Mouse (Mus musculus): ENCODE measurements around the gene Arhgap5. TPM values are rescaled to one million over a fixed set of nuclear protein-coding genes. Genes with fewer than 3 reads are reported as not detected.

Gene Arhgap5
- 44.0 and 44.6 TPM in 2 replicates for polyA plus RNA-seq (2016; fragmentation: Nextera tagmentation; extraction: Ambion mirVana)

DNA sequence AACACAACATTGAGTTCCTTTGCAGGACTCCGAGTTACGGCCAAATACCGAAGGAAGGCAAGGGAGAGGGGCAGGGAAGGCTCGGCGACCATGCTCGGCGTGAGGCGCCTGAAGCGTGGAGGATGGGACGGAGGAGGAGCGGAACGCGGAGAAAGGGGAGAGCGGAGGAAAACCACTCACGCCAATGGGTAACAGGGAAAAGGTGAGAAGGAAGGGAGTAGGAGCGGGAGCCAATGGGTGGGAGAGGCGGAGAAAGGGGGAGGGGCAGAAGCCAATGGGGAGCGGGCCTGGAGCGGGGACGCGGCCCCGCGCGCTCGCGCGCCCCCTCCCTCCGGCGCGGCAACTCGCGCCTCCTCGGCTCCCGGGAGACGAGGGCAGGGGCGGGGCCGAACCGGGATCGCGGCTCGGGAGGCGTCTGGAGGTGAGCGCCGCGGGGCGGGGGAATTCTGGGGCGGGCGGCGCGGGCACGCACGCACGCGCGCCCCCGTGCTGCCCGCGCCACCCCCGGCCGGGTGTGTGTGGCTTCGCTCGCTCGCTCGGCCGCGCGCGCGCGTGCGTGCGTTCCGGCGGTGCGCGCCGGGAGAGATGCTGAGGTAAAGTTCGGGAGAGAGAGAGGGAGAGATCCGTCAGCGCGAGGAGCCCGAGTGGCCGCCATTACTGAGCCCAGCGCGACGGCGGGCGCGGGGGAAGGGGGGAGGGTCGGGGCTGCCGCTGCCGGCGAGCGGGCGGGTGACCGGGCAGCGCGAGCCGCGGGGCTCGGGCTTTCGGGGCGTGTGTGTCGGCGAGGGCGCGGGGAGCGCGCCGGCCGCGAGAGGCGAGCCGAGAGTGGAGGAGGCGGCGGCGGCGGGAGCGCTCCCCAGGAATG lies at the start of gene Arhgap5:
TSS of gene Arhgap5 (plus strand) at position 517 of the 865 bp plus-strand sequence.
- Histone ChIP-seq H3K27me3 (ENCODE audit: low read depth, poor library complexity, severe bottlenecking) (no peaks in the 10 kb centered on the region), H3K36me3 (peaks cover 8% of the 10 kb centered on the region; the same call in 1 of the 2 replicates), H3K4me3 (peak within 1 kb of the TSS; percentile 99), H3K9me3 (replicated peaks) (no peaks in the 10 kb centered on the region), H3K27ac (replicated peaks) (peak within 1 kb of the TSS; percentile 100), H3K4me1 (peaks cover 29% of the 10 kb centered on the region)
- DNase-seq (ENCODE audit: low spot score) = peak; percentile 98
- WGBS = under 1% methylated on average over 115 of the region's 119 CpGs

DNA sequence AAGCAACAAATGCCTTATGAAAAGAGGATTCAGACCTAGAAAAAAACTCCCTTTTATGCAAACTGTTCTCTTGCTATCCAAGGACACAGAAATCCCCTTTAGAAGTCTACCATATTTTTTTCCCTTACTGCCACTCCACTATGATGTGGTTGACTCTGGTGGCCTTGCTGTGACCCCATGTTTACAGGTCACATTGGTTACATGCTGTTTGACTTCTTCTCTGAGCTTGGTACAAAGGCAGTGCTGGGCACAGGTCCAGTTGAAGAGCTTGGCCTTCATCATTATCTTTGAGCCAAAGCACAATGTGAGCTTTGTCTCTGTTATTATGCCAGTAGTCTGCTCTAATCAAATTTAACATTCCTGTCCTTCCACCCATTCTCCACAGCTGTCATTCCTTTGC lies 39.2 kb upstream of the Arhgap5 start:
- Histone ChIP-seq H3K4me1 (peaks cover 7% of the 10 kb centered on the region), H3K36me3 (no peaks in the 10 kb centered on the region), H3K9me3 (replicated peaks) (no peaks in the 10 kb centered on the region), H3K27me3 (ENCODE audit: low read depth, poor library complexity, severe bottlenecking) (no peaks in the 10 kb centered on the region), H3K27ac (replicated peaks) (no peak overlapping the region), H3K4me3 (no peak overlapping the region)
- no peak for DNase-seq (ENCODE audit: low spot score)

DNA sequence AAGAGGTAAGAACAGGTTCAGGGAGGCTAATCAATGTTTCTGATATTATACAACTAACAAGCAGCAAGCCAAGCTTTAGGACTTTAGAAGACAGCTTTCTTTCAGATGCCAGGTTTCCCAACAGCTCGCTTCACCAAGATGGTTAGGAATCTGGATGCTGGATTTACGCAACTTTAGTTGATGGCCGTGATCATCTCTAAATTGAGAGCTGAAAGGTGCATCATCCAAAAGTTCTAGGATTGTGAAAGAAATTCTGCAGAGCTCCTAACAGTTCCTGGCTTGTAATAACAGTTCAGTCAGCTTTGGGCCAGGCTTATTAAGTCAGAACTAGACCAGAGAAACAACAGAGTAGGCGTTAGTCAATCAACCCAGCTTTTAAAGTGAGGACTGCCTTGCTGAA lies 32.2 kb upstream of the Arhgap5 start:
- no peak overlapping the region for H3K4me3 ChIP-seq
- H3K27me3 ChIP-seq (ENCODE audit: low read depth, poor library complexity, severe bottlenecking) = no peaks in the 10 kb centered on the region
- no peak overlapping the region for H3K27ac ChIP-seq (replicated peaks)
- peaks cover 20% of the 10 kb centered on the region for H3K4me1 ChIP-seq
- no peak for DNase-seq (ENCODE audit: low spot score)
- H3K36me3 ChIP-seq = no peaks in the 10 kb centered on the region
- 80% methylated on average over 4 of the region's 4 CpGs for WGBS
- H3K9me3 ChIP-seq (replicated peaks) = no peaks in the 10 kb centered on the region

DNA sequence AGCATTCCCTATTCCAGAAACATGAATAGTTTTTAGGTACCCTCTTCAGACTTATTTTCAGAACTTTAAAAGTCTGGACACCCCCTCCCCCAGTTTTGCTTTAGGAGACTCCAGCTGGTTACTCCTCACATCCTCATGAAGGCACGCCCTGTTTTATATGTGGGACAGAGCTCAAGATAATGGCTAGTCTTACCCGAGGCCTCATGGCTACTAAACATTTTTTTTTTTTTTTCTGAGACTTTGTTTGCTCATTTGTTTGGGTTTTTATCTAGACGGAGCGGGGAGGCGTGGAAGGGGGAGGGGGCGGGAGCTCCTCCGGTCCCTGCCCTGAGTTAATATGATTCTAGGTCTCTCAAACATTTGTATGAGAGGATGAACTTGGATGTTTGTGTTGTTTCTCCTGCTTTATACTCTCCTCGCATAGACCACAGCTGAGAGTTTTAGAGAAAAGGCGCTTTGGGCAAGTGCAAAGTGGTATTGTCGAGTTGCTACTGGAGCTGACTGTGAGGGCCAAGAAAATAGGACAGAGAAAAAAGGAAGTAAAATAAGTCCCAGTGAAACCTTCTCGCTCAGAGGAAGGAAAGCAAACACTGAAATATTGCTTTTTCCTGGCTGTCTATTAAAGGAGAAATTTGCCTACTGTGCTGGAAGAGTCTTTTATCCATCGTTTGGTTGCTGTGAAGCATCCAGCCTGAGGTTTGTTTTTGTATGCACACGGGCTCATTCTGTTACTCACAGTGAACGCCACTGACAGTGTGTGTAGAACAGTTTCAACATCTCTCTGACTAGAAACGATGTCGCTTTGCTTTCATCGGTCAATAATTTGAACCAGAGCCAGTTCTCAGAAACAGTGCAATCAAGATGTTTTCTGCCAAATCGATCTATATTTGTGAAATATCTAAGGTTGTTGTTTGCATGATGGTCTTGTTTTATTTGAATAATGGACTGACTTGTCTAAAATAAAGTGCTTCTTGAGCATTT lies 29.5 kb upstream of the Arhgap5 start:
- peak overlapping the region; percentile 55 for H3K27ac ChIP-seq (replicated peaks)

DNA sequence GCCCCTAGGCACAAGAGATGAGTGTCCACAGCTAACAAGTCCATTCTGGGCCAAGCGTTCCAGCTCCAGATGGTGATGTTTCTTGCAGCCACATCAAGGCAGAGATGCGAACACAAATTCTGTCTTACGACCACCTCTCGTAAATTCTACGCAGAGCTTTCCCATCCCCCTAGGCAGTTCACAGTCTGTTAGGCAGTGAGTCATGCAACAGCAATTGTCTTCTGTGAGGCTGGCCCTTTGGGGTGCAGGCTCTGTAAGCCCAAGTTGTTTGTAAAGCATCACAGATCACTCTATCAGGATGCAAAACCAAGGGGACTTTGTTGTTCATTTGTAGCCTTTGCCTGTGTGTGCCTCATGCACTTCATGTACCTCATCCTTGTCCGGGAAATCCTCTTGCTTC lies 27.7 kb upstream of the Arhgap5 start:
- Histone ChIP-seq H3K4me3 (no peak overlapping the region), H3K36me3 (no peaks in the 10 kb centered on the region), H3K4me1 (peaks cover 20% of the 10 kb centered on the region), H3K27ac (replicated peaks) (no peak overlapping the region), H3K27me3 (ENCODE audit: low read depth, poor library complexity, severe bottlenecking) (no peaks in the 10 kb centered on the region), H3K9me3 (replicated peaks) (no peaks in the 10 kb centered on the region)
- DNase-seq (ENCODE audit: low spot score) = no peak
- WGBS = 75% methylated on average over 6 of the region's 6 CpGs

More for the DNA sequence above, 29.5 kb upstream of the Arhgap5 start:
- no peak for DNase-seq (ENCODE audit: low spot score)
- Histone ChIP-seq H3K36me3 (no peaks in the 10 kb centered on the region), H3K4me1 (peaks cover 20% of the 10 kb centered on the region), H3K4me3 (peak overlapping the region; percentile 12; the same call in 1 of the 2 replicates), H3K27me3 (ENCODE audit: low read depth, poor library complexity, severe bottlenecking) (no peaks in the 10 kb centered on the region), H3K9me3 (replicated peaks) (no peaks in the 10 kb centered on the region)
- WGBS = 59% methylated on average over 18 of the region's 18 CpGs

DNA sequence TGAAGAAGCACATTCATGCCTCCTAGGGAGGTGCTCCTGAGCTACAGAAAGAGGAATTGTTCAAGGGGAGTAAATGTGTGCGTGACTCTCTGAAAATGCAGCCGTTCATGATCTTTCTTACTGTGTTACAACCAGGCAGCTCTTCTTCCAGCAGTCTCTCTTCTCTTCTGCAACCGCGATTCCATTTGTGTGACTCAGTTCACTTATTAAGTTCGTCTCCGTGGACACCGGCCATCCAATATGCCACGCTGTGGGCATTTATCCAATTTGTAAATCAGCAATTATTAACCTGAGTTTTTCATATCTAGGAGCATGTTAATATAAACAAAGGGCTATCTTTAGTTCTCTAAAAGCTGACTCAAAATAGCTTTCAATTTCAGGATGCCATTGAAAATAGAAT lies 25.2 kb upstream of the Arhgap5 start:
- Histone ChIP-seq H3K9me3 (replicated peaks) (no peaks in the 10 kb centered on the region), H3K36me3 (no peaks in the 10 kb centered on the region), H3K27ac (replicated peaks) (no peak overlapping the region), H3K4me3 (no peak overlapping the region), H3K4me1 (peaks cover 15% of the 10 kb centered on the region), H3K27me3 (ENCODE audit: low read depth, poor library complexity, severe bottlenecking) (no peaks in the 10 kb centered on the region)
- DNase-seq (ENCODE audit: low spot score) = no peak
- WGBS = 92% methylated on average over 8 of the region's 8 CpGs

DNA sequence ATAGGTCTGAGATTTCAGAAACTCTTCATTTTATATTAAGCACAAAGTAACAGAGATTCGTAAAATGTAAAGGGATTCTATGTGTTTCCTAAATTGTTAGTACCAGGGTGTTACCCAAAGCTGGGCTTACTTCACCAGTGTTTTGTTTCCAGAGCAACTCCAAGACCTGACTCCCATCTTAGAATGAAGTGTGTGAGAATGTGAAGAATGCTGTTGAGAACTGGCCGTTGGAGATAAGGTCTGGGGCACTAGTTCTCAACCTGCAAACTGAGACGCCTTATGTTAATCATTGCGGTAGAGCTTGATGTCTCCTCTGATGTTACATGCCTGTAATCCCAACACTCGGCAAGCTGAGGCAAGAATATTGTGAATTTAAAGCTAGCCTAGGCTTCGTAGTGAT lies 24.4 kb upstream of the Arhgap5 start:
- H3K4me1 ChIP-seq = peaks cover 10% of the 10 kb centered on the region
- H3K27me3 ChIP-seq (ENCODE audit: low read depth, poor library complexity, severe bottlenecking) = no peaks in the 10 kb centered on the region
- no peak overlapping the region for H3K27ac ChIP-seq (replicated peaks)
- WGBS = 82% methylated on average over 6 of the region's 6 CpGs
- no peaks in the 10 kb centered on the region for H3K36me3 ChIP-seq
- no peak for DNase-seq (ENCODE audit: low spot score)
- H3K9me3 ChIP-seq (replicated peaks) = no peaks in the 10 kb centered on the region
- no peak overlapping the region for H3K4me3 ChIP-seq

DNA sequence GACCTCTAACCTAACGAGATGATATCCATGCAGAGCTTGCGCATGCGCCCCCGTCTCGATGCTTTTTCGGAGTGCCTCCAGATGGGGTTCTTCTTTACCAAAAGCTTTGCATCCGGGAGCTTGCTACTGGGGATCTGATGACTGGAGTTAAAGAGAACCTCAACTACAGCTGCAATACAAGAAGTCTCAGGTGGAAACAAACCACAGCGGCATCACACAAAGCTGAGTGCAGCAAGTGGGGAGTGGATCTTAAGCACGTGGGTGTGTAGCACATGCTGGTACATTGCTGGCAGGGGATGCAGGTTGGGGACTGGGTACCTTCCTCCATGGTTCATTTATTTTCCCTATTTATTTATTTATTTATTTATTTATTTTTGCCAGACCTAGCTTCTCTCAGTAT lies 22.9 kb upstream of the Arhgap5 start:
- 90% methylated on average over 9 of the region's 9 CpGs for WGBS
- Histone ChIP-seq H3K4me3 (no peak overlapping the region), H3K27me3 (ENCODE audit: low read depth, poor library complexity, severe bottlenecking) (no peaks in the 10 kb centered on the region), H3K36me3 (no peaks in the 10 kb centered on the region), H3K4me1 (peaks cover 4% of the 10 kb centered on the region), H3K27ac (replicated peaks) (no peak overlapping the region), H3K9me3 (replicated peaks) (no peaks in the 10 kb centered on the region)
- no peak for DNase-seq (ENCODE audit: low spot score)

DNA sequence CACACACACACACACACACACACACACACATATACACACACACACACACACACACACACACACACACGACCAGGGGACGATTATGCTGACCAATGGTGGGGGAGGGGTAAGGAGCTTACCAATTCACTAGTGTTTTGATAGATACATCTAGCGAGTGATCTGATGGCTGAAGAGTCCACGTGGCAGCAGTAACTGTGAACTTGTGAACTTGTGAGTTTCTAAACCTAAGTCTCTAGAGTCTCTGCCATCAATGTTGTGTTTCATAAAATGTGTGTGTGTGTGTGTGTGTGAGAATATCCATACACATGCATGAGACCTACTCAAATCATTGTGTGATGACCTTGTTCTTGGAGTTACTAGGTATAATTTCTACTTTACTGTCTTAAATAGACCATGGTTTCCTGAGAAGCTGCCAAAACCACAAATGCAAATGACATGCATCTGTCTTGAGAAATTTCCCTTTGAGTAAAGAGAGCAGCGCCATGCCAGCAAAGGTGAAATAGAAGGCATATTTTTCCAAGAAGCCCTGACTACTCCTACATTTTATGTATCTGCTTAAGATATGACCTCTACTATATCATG lies 21.7 kb upstream of the Arhgap5 start:
- Histone ChIP-seq H3K9me3 (replicated peaks) (no peaks in the 10 kb centered on the region), H3K27me3 (ENCODE audit: low read depth, poor library complexity, severe bottlenecking) (no peaks in the 10 kb centered on the region), H3K4me1 (no peaks in the 10 kb centered on the region), H3K36me3 (no peaks in the 10 kb centered on the region), H3K4me3 (no peak overlapping the region), H3K27ac (replicated peaks) (no peak overlapping the region)
- 90% methylated on average over 5 of the region's 5 CpGs for WGBS
- no peak for DNase-seq (ENCODE audit: low spot score)

DNA sequence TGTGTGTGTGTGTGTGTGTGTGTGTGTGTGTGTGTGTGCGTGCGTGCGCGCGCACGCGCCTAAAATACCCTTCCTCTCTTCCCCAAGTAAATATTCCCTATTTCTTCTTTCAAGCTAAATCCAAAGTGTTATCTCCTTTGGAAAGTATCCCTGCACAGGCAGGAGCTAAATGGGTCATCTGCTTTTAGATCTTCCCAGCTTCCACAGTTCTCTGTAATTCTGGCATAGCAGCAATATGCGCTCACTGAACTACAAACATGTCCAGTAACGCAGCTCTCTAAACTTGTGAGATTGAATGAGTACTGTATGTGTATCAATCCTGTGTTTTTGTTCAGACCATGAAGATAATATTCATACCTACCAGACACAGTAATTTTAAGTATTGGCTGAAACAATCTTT lies 20.6 kb upstream of the Arhgap5 start:
- Histone ChIP-seq H3K9me3 (replicated peaks) (no peaks in the 10 kb centered on the region), H3K36me3 (no peaks in the 10 kb centered on the region), H3K4me3 (no peak overlapping the region), H3K27me3 (ENCODE audit: low read depth, poor library complexity, severe bottlenecking) (no peaks in the 10 kb centered on the region), H3K4me1 (peaks cover under 1% of the 10 kb centered on the region; the same call in 1 of the 2 replicates), H3K27ac (replicated peaks) (no peak overlapping the region)
- WGBS = 99% methylated on average over 9 of the region's 9 CpGs
- no peak for DNase-seq (ENCODE audit: low spot score)

DNA sequence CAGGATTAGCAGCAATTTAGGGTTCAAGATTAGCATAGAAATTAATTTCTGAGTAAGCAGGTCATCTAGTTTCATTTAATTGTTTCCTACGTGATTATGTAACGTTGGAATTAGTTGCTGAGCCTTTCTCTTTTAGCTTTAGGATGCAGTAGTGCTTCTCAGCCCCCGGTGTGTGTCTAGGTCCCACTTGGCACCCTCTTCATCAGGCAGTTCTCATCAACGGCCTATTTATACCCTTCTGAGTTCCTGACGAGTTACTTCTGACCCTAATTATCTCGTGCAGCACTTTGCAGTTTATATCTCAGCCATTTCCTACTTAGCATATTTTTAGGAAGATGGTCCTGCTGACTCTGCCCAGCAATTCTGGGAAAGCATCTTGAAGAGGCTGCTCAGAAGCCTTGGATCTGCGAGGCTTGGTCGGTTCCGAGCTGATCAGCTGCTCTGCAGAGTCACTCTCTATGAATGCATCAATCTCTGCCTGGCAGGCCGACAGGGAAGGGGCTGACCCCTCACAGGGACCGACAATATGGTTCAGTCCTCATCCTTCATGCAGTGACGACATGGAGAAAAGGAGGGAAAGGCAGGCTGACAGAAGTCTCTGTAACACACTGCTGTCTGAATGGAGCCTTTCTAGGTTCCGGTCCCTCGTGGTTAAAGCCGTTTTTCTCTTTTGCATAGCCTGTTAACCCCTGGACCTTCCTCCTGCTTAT lies 15.4 kb upstream of the Arhgap5 start:
- Histone ChIP-seq H3K27ac (replicated peaks) (no peak overlapping the region; the same call in 1 of the 2 replicates), H3K27me3 (ENCODE audit: low read depth, poor library complexity, severe bottlenecking) (no peaks in the 10 kb centered on the region), H3K36me3 (no peaks in the 10 kb centered on the region), H3K9me3 (replicated peaks) (no peaks in the 10 kb centered on the region), H3K4me3 (no peak overlapping the region), H3K4me1 (peaks cover 6% of the 10 kb centered on the region)
- no peak for DNase-seq (ENCODE audit: low spot score)
- 62% methylated on average over 15 of the region's 15 CpGs for WGBS

DNA sequence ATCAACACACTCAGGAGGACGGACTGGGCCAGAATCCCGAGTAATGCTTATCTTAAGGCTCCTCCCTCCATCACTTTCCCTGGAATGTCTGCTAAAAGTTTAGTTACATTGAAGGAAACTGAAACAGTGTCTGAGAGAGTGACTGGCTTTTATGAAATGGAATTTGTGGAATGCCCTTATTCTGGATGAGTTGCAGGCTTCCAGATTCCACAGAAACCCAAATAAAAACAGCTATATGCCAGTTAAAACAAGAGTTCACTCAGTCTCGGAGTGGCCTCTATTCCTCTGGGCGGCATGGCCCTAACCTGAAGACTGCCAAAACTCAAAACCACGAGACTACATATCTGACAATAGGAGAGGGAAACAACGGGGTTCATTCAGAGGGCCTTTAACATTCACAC lies 10.5 kb upstream of the Arhgap5 start:
- DNase-seq (ENCODE audit: low spot score) = no peak
- no peaks in the 10 kb centered on the region for H3K9me3 ChIP-seq (replicated peaks)
- peaks cover 5% of the 10 kb centered on the region for H3K4me1 ChIP-seq
- H3K27ac ChIP-seq (replicated peaks) = no peak overlapping the region
- H3K4me3 ChIP-seq = no peak overlapping the region
- no peaks in the 10 kb centered on the region for H3K36me3 ChIP-seq
- no peaks in the 10 kb centered on the region for H3K27me3 ChIP-seq (ENCODE audit: low read depth, poor library complexity, severe bottlenecking)
- 76% methylated on average over 6 of the region's 6 CpGs for WGBS
